Mouse (Mus musculus) heart, adult 2 months (tissue): Measurements from ENCODE around the gene Hmces. TPM values are rescaled to one million over a fixed set of nuclear protein-coding genes. Genes with fewer than 3 reads are reported as not detected.
A peak's percentile ranks its signal among the peaks of the same experiment; 100 is the strongest.
"Not testable (repeated sequence)": the region's sequence is repeated elsewhere in the genome, so short reads cannot be mapped to it uniquely, and the experiment has no call there.

Experiments
- DNase-seq, 2 experiments: peaks; one replicate each; pipeline ENCODE4 v3.0.0; 2021
- H3K27ac ChIP-seq: fragments of 200-600 bp; 2 replicates; pipeline ENCODE4 v1.8.1; 2022
- H3K27me3 ChIP-seq: fragments of 200-500 bp; 2 replicates; pipeline ENCODE4 v1.6.1; 2012; ENCODE audit warnings: mild to moderate bottlenecking, low read length, inconsistent platforms, mixed read lengths; ENCODE audit not compliant: control insufficient read depth, insufficient read depth
- H3K36me3 ChIP-seq: fragments of 200-500 bp; 2 replicates; pipeline ENCODE4 v1.6.1; 2012; ENCODE audit warnings: low read length, inconsistent platforms; ENCODE audit not compliant: control insufficient read depth, insufficient read depth
- H3K4me1 ChIP-seq: fragments of 200-500 bp; 2 replicates; pipeline ENCODE4 v1.6.1; 2011; ENCODE audit warnings: low read length; ENCODE audit not compliant: control insufficient read depth, insufficient read depth
- H3K4me3 ChIP-seq: fragments of 200-600 bp; 2 replicates; pipeline ENCODE4 v1.8.1; 2022
- H3K79me2 ChIP-seq: fragments of 200-500 bp; replicated peaks from 2 replicates; pipeline ENCODE4 v1.6.1; 2012; ENCODE audit warnings: mild to moderate bottlenecking, inconsistent platforms, low read length, moderate library complexity, mixed read lengths; ENCODE audit not compliant: control insufficient read depth, insufficient read depth
- H3K9ac ChIP-seq: fragments of 200-500 bp; 2 replicates; pipeline ENCODE4 v1.6.1; 2012; ENCODE audit warnings: low read depth, mild to moderate bottlenecking, control low read depth, inconsistent platforms, low read length, mixed read lengths
- CTCF ChIP-seq: fragments of 200-600 bp; IDR thresholded peaks from 2 replicates; pipeline ENCODE4 v1.8.1; 2022; ENCODE audit warnings: antibody characterized with exemption, mild to moderate bottlenecking, moderate library complexity
- EP300 ChIP-seq: fragments of 200-500 bp; IDR thresholded peaks from 2 replicates; pipeline ENCODE4 v1.6.1; 2011; ENCODE audit warnings: low read depth, low read length, control low read depth; ENCODE audit not compliant: insufficient read depth
- POLR2A ChIP-seq: fragments of 200-500 bp; IDR thresholded peaks from 2 replicates; pipeline ENCODE4 v1.6.1; 2011; ENCODE audit warnings: mild to moderate bottlenecking, low read depth, low read length, control low read depth; ENCODE audit not compliant: insufficient read depth
- WGBS: fragments of 180-500 bp; shearing (Covaris S2); methylation state at CpG from one replicate; pipeline ENCODE4 v1.1.7; 2018; 5-methylcytosine and 5-hydroxymethylcytosine counted together
- intact Hi-C: fragments of 180-260 bp; cut with DNase I; formaldehyde crosslinking; loops from one replicate; pipeline ENCODE4 v1.15.1; 2025
- polyA plus RNA-seq: library from polyadenylated mRNA; depleted of rRNA; stranded (reverse); fragments of >200 nt; gene quantifications from 2 replicates; pipeline ENCODE4 v1.2.3, GENCODE M21; 2012
- total RNA-seq, 2 experiments: library from RNA; stranded (reverse); gene quantifications; 2 replicates each; pipeline ENCODE4 v1.2.3; 2021

Gene Hmces
- total and polyA plus RNA-seq, 3 experiments: 8.2 to 9.1 (median 8.3) TPM

- Histone ChIP-seq H3K27me3 (no peaks in the 10 kb centered on the region), H3K36me3 (peaks cover 6% of the 10 kb centered on the region), H3K27ac (no peak overlapping the region), H3K79me2 (peaks cover 2% of the 10 kb centered on the region; the same call in 1 of the 2 replicates), H3K9ac (no peak overlapping the region), H3K4me3 (no peak overlapping the region), H3K4me1 (peaks cover 5% of the 10 kb centered on the region)
- intact Hi-C loops: no loop called here
- 53% methylated on average over 5 of the region's 5 CpGs for WGBS
- TF ChIP-seq EP300 (no peak), CTCF (no peak), POLR2A (no peak)
- DNase-seq: no peak
Observed at GRCm38 (mm10) chr6:87915939-87916338, 2.2 kb downstream of the Hmces start.

GRCm38 (mm10) chr6:87921201-87921600 is 7.5 kb downstream of the Hmces start:
- 97% methylated on average over 4 of the region's 4 CpGs for WGBS
- intact Hi-C loops: no loop called here
- Histone ChIP-seq H3K4me1 (no peaks in the 10 kb centered on the region), H3K36me3 (peaks cover 1% of the 10 kb centered on the region), H3K27ac (no peak overlapping the region), H3K4me3 (no peak overlapping the region), H3K27me3 (no peaks in the 10 kb centered on the region), H3K79me2 (no peaks in the 10 kb centered on the region; the same call in 1 of the 2 replicates), H3K9ac (no peak overlapping the region)
- DNase-seq: no peak
- TF ChIP-seq EP300: no peak
- TF ChIP-seq POLR2A: no peak

- 67% methylated on average over 1 of the region's 1 CpGs for WGBS
Observed at GRCm38 (mm10) chr6:87923624-87924023, 9.9 kb downstream of the Hmces start.

GRCm38 (mm10) chr6:87935037-87935436 is 21.3 kb downstream of the Hmces start:
- Histone ChIP-seq H3K9ac (no peak overlapping the region), H3K27me3 (no peaks in the 10 kb centered on the region), H3K4me3 (no peak overlapping the region), H3K36me3 (no peaks in the 10 kb centered on the region), H3K79me2 (no peaks in the 10 kb centered on the region), H3K4me1 (no peaks in the 10 kb centered on the region), H3K27ac (no peak overlapping the region)
- TF ChIP-seq EP300 (no peak), CTCF (no peak), POLR2A (no peak)
- WGBS: 81% methylated on average over 5 of the region's 5 CpGs
- peak; percentile 36 to 55 for DNase-seq
- intact Hi-C loops: no loop called here

More at GRCm38 (mm10) chr6:87923624-87924023, 9.9 kb downstream of the Hmces start:
- H3K27ac ChIP-seq: no peak overlapping the region
- no peak for TF ChIP-seq EP300
- no peak for TF ChIP-seq CTCF
- H3K36me3 ChIP-seq: peaks cover 1% of the 10 kb centered on the region
- H3K27me3 ChIP-seq: no peaks in the 10 kb centered on the region
- no peaks in the 10 kb centered on the region; the same call in 1 of the 2 replicates for H3K79me2 ChIP-seq
- no peak for DNase-seq
- intact Hi-C loops: no loop called here
- H3K4me1 ChIP-seq: no peaks in the 10 kb centered on the region
- no peak overlapping the region for H3K4me3 ChIP-seq
- H3K9ac ChIP-seq: no peak overlapping the region

GRCm38 (mm10) chr6:87937178-87937788 is 23.5 kb downstream of the Hmces start:
- H3K27me3 ChIP-seq: no peaks in the 10 kb centered on the region
- no peak for TF ChIP-seq POLR2A
- no peak for TF ChIP-seq EP300
- no peak for TF ChIP-seq CTCF
- intact Hi-C loops: no loop called here
- peak in 1 of 2 experiments; percentile 18 for DNase-seq
- WGBS: 52% methylated on average over 19 of the region's 19 CpGs
- no peak overlapping the region for H3K4me3 ChIP-seq
- no peaks in the 10 kb centered on the region for H3K79me2 ChIP-seq
- no peaks in the 10 kb centered on the region for H3K36me3 ChIP-seq
- no peak overlapping the region for H3K9ac ChIP-seq
- H3K27ac ChIP-seq: no peak overlapping the region
- no peaks in the 10 kb centered on the region for H3K4me1 ChIP-seq

GRCm38 (mm10) chr6:87938941-87939340 is 25.2 kb downstream of the Hmces start:
- H3K36me3 ChIP-seq: no peaks in the 10 kb centered on the region
- H3K79me2 ChIP-seq: no peaks in the 10 kb centered on the region
- no peak overlapping the region for H3K9ac ChIP-seq
- H3K4me1 ChIP-seq: no peaks in the 10 kb centered on the region
- intact Hi-C loops: no loop called here
- TF ChIP-seq POLR2A (no peak), EP300 (no peak), CTCF (no peak)
- DNase-seq: no peak
- WGBS: 100% methylated on average over 3 of the region's 3 CpGs
- no peak overlapping the region for H3K4me3 ChIP-seq
- H3K27ac ChIP-seq: no peak overlapping the region
- no peaks in the 10 kb centered on the region for H3K27me3 ChIP-seq

DNA sequence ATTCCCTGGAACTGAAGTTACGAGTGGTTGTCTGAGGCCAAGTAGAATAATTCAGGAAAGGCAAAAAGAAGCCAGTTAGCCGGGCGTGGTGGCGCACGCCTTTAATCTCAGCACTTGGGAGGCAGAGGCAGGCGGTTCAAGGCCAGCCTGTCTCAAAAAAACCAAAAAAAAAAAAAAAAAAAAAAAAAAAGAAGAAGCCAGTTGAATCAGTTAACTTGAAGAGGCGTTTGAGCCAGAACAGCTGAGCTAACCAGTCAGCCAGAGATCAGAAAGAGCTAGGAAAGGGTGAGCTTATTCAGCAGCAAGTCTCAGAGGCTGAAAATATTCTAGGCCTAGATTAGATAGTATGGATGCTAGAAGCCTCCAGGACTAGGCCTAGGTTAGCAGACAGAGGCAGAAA is 28.4 kb downstream of the Hmces start:
- Histone ChIP-seq H3K4me3 (no peak overlapping the region), H3K27me3 (no peaks in the 10 kb centered on the region), H3K36me3 (no peaks in the 10 kb centered on the region), H3K27ac (no peak overlapping the region), H3K4me1 (no peaks in the 10 kb centered on the region), H3K79me2 (no peaks in the 10 kb centered on the region), H3K9ac (no peak overlapping the region)
- 84% methylated on average over 7 of the region's 7 CpGs for WGBS
- DNase-seq: no peak
- TF ChIP-seq POLR2A (no peak), CTCF (no peak), EP300 (no peak)
- intact Hi-C loops: no loop called here

GRCm38 (mm10) chr6:87962457-87962856 is 48.7 kb downstream of the Hmces start:
- intact Hi-C loops, H3K36me3 ChIP-seq, H3K27ac ChIP-seq, H3K4me3 ChIP-seq, DNase-seq, H3K9ac ChIP-seq, H3K4me1 ChIP-seq, H3K79me2 ChIP-seq, H3K27me3 ChIP-seq: not testable (repeated sequence)
- 56% methylated on average over 4 of the region's 4 CpGs for WGBS
